Mouse (Mus musculus) ES-Bruce4 (cell line): Measurements from ENCODE around the gene Chrnd.

ENCODE experiments used
- CTCF ChIP-seq: IDR thresholded peaks from one replicate; pipeline ENCODE4 v1.8.1; 2011; ENCODE audit warnings: low read depth, low read length
- EP300 ChIP-seq: IDR thresholded peaks from 2 replicates; pipeline ENCODE4 v1.6.1; 2011; ENCODE audit warnings: low read depth, low read length; ENCODE audit not compliant: insufficient read depth
- POLR2A ChIP-seq: IDR thresholded peaks from one replicate; pipeline ENCODE4 v1.8.1; 2011; ENCODE audit warnings: low read length; ENCODE audit not compliant: insufficient read depth

- TF ChIP-seq POLR2A, result no peak
- no peak for TF ChIP-seq CTCF
- no peak for TF ChIP-seq EP300
Measured at GRCm38 (mm10) chr1:87214748-87215147, 24.3 kb downstream of the Chrnd start.
